Mouse (Mus musculus) ES-CJ7 (cell line): ENCODE measurements at regions not wholly inside any gene's neighbourhood (a gene's known extent, or its start where the extent isn't known, plus 50 kb on each side); places are given as distances from the start of the nearest gene placed in this dataset.

ENCODE experiments used
- DNase-seq: peaks from one replicate; pipeline ENCODE4 v3.0.0; 2011; ENCODE audit warnings: low read depth, low spot score

- no peak for DNase-seq
Measured at GRCm38 (mm10) chr1:23462411-23462810, 64.8 kb upstream of the Ogfrl1 start.

GRCm38 (mm10) chr1:23464081-23464480 lies 66.5 kb upstream of the Ogfrl1 start:
- DNase-seq: no peak

- no peak for DNase-seq
Measured at GRCm38 (mm10) chr1:23466340-23466739, 68.8 kb upstream of the Ogfrl1 start.

GRCm38 (mm10) chr1:23467405-23467804 lies 69.8 kb upstream of the Ogfrl1 start:
- no peak for DNase-seq

- no peak for DNase-seq
Measured at GRCm38 (mm10) chr1:23480776-23481320, 83.3 kb upstream of the Ogfrl1 start.

- DNase-seq: no peak
Measured at GRCm38 (mm10) chr1:23484566-23484965, 87.0 kb upstream of the Ogfrl1 start.

GRCm38 (mm10) chr1:23485150-23485775 lies 87.7 kb upstream of the Ogfrl1 start:
- DNase-seq: no peak

GRCm38 (mm10) chr1:23487031-23487430 lies 89.5 kb upstream of the Ogfrl1 start:
- DNase-seq: no peak

- no peak for DNase-seq
Measured at GRCm38 (mm10) chr1:23490640-23491039, 93.1 kb upstream of the Ogfrl1 start.

GRCm38 (mm10) chr1:23491041-23491440 lies 93.5 kb upstream of the Ogfrl1 start:
- DNase-seq: no peak

- DNase-seq: no peak
Measured at GRCm38 (mm10) chr1:23492981-23493380, 95.4 kb upstream of the Ogfrl1 start.

- DNase-seq: no peak
Measured at GRCm38 (mm10) chr1:23495412-23495811, 97.8 kb upstream of the Ogfrl1 start.

- no peak for DNase-seq
Measured at GRCm38 (mm10) chr1:23520113-23520512, 122.5 kb upstream of the Ogfrl1 start.

GRCm38 (mm10) chr1:23532659-23533058 lies 135.1 kb upstream of the Ogfrl1 start:
- no peak for DNase-seq

GRCm38 (mm10) chr1:23536621-23537020 lies 139.0 kb upstream of the Ogfrl1 start:
- DNase-seq: no peak

- DNase-seq: no peak
Measured at GRCm38 (mm10) chr1:23538419-23538818, 140.8 kb upstream of the Ogfrl1 start.

GRCm38 (mm10) chr1:23540594-23540993 lies 143.0 kb upstream of the Ogfrl1 start:
- no peak for DNase-seq

GRCm38 (mm10) chr1:23555794-23556193 lies 158.2 kb upstream of the Ogfrl1 start:
- no peak for DNase-seq

- no peak for DNase-seq
Measured at GRCm38 (mm10) chr1:23568106-23568505, 170.5 kb upstream of the Ogfrl1 start.

GRCm38 (mm10) chr1:23574461-23574860 lies 176.9 kb upstream of the Ogfrl1 start:
- no peak for DNase-seq

GRCm38 (mm10) chr1:23575005-23575404 lies 177.4 kb upstream of the Ogfrl1 start:
- DNase-seq: no peak

- no peak for DNase-seq
Measured at GRCm38 (mm10) chr1:23575515-23575914, 177.9 kb upstream of the Ogfrl1 start.

- DNase-seq: no peak
Measured at GRCm38 (mm10) chr1:23576150-23576549, 178.6 kb upstream of the Ogfrl1 start.
